Mouse (Mus musculus) testis, adult 2 months (tissue): ENCODE measurements around the gene Ftl1-ps1.

Experiments used
- CTCF ChIP-seq: fragments of 200-500 bp; IDR thresholded peaks from 2 replicates; pipeline ENCODE4 v1.5.1; 2012; ENCODE audit warnings: low read depth, mild to moderate bottlenecking, inconsistent platforms, low read length, moderate library complexity; ENCODE audit not compliant: control insufficient read depth, insufficient read depth, insufficient replicate concordance
- POLR2A ChIP-seq: fragments of 200-500 bp; IDR thresholded peaks from 2 replicates; pipeline ENCODE4 v1.6.1; 2012; ENCODE audit warnings: low read depth, mild to moderate bottlenecking, inconsistent platforms, low read length, moderate library complexity; ENCODE audit not compliant: control insufficient read depth

DNA sequence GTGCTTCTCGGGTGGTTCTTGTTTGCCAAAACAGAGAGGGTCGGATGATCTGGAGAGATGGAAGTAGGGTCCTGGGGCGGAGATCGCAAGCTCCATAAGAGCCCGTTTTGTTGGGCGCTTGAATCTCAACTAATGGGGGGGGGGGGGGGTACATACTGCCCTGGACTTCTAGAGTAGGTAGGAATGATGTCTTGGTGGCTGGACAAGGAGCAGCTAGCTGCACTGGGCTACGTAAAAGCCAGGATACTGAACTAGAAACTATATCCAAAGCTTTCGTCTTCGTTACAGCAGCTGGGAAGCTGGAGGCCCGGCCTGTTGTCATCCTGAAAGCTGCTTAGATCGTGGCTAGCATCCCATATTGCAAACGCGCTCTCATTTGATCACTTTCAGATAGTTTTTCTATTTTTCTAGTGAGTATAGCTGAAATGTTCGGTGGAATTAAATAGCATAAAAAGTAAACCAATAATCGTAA is 49.0 kb upstream of the Ftl1-ps1 start:
- TF ChIP-seq POLR2A (no peak), CTCF (no peak)
